Mouse (Mus musculus): ENCODE data around the gene Epgn. TPM values are rescaled to one million over a fixed set of nuclear protein-coding genes. Genes with fewer than 3 reads are reported as not detected.

Epgn gene
- under 1 TPM; 0.35 to 0.58 TPM for total RNA-seq (2021)
- long read RNA-seq, result 0 reads

DNA sequence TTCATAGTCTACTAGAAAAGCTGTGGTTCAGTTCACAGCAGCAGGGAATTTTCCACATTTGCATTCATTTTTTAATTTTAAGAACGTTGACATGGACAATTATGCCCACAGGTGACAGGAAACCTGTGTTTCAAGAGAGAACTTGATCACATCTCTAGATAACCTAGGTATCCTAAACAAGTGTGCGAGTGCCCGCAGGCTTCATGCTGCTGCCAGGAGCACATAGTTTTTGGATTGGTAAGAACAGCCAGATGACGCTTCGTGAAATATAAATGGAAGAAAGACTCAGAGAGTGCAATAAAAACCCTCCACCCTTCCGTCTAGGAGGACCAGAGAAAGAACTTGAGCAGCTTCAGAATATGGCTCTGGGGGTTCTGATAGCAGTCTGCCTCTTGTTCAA lies at the start of gene Epgn:
Gene Epgn, plus strand, starts transcription at position 301 of the 400 bp plus-strand sequence.
- no peak for DNase-seq (ENCODE audit: low spot score in 2 of 2)

DNA sequence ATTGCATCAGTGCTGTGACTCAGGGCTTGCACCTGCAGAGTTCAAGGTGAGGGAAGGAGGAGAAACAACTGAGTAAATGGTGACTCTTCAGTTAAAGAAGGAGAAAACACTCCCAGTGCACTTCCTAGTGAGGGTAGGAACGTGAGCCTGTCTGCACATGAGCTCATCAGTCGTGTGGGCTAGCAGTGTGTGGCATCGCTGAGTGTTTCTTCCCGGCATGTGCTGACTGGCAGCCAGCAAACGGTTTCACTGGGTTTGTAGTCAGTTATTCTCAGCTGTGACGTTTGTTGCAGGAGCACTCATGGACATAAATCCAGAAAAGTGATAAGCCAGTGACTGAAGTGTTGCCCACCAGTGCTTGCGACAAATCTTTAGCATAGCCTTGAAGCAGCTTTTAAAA lies 47.0 kb upstream of the Epgn start:
- DNase-seq (ENCODE audit: low spot score in 2 of 2), result peak in 1 of 2 experiments; percentile 42

- DNase-seq (ENCODE audit: low spot score in 2 of 2), result no peak
These were observed 39.7 kb upstream of the Epgn start for GRCm38 (mm10) chr5:90987605-90988004.

- no peak for DNase-seq (ENCODE audit: low spot score in 2 of 2)
These were observed 39.1 kb upstream of the Epgn start for GRCm38 (mm10) chr5:90988149-90988548.

DNA sequence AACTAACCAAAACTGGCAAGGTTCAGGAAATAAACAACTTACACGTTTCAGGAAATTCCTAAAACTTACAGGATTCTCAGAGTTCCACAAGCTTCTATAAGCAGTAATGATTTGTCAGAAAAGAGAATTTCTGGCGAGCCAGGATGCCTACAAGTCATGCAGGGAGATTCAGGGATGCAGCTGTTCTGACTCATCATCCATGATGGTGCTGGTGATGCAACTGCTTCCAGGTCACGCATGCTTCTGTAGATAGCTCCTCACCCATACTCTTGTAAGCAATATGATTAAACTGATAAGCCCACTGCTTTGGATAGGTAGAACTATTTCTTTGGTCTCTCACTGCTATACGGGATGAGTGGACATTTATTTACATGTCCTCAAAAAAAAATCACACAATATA lies 38.7 kb upstream of the Epgn start:
- DNase-seq (ENCODE audit: low spot score in 2 of 2), result no peak

GRCm38 (mm10) chr5:90999942-91000341 lies 27.3 kb upstream of the Epgn start:
- no peak for DNase-seq (ENCODE audit: low spot score in 2 of 2)

DNA sequence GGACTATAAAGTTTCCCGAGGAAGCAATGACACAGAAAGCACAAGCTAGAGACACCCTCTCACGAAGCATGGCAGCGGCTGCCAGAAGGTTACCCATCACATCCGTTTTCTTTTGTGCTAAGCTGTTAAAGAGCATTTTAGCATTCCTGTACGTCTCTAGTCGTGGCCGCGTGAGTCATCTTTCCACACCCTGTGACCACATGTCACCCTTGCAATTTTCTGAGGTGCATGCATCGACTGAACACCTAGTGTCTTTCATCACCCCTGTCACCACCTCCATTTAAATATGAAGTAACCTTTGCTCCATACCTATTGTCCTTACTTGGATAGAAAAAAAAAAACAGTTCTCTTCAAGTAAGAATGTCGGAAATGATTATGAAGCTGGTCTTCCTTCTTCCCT lies 12.0 kb upstream of the Epgn start:
- DNase-seq (ENCODE audit: low spot score in 2 of 2), result no peak

- no peak for DNase-seq (ENCODE audit: low spot score in 2 of 2)
These were observed 4.2 kb upstream of the Epgn start for GRCm38 (mm10) chr5:91023114-91023513.

- no peak for DNase-seq (ENCODE audit: low spot score in 2 of 2)
These were observed 576 bp downstream of the Epgn start for GRCm38 (mm10) chr5:91027840-91028239.

- peak in 1 of 2 experiments; percentile 3 for DNase-seq (ENCODE audit: low spot score in 2 of 2)
These were observed 3.4 kb downstream of the Epgn start for GRCm38 (mm10) chr5:91030629-91031028.

GRCm38 (mm10) chr5:91035341-91035740 lies 8.1 kb downstream of the Epgn start:
- DNase-seq (ENCODE audit: low spot score in 2 of 2), result no peak

DNA sequence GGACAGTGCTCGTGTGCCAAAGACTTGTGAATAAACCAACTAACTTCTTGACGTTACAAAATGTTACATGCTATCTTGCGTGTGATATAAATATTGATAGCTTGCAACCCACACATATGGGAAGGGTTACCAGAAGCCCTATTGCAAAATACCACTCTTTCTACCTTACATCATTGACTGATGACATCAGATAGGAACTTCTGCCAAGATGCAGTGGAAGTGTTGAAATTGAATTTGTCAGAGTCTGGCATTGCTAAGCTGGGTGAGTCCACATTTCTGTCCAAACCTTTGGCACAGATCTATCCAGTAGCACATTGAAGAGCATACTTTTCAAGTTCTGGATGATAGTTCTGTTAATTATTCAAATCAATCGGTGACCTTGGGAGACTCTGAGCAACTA lies 9.4 kb downstream of the Epgn start:
- DNase-seq (ENCODE audit: low spot score in 2 of 2), result no peak

- DNase-seq (ENCODE audit: low spot score in 2 of 2), result no peak
These were observed 10.5 kb downstream of the Epgn start for GRCm38 (mm10) chr5:91037756-91038155.

- no peak for DNase-seq (ENCODE audit: low spot score in 2 of 2)
These were observed 11.3 kb downstream of the Epgn start for GRCm38 (mm10) chr5:91038547-91038946.

- DNase-seq (ENCODE audit: low spot score in 2 of 2), result no peak
These were observed 11.7 kb downstream of the Epgn start for GRCm38 (mm10) chr5:91038963-91039362.

GRCm38 (mm10) chr5:91047987-91048386 lies 20.7 kb downstream of the Epgn start:
- DNase-seq (ENCODE audit: low spot score in 2 of 2), result no peak

- no peak for DNase-seq (ENCODE audit: low spot score in 2 of 2)
These were observed 21.1 kb downstream of the Epgn start for GRCm38 (mm10) chr5:91048397-91048796.

GRCm38 (mm10) chr5:91072340-91072739 lies 45.1 kb downstream of the Epgn start:
- peak; percentile 1 to 13 for DNase-seq (ENCODE audit: low spot score in 2 of 2)

DNA sequence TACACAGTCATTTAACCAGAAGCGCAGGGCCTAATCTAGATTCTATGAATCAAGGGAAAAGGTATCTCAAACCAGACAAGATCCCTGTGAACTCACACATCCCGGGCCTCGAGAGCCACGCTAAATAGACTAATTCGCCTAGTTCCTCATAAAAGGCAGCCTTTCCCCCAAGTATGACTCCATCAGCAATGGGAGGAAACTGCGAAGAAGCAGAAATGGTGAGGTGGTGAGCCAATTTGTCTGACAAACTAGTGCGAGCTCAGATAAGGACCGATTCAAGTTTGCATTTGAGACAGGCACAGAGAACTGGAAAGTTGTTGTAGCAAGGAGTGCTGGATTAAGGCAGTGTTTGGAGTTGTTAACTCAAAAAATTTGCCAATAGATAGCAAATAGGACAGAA lies 46.4 kb downstream of the Epgn start:
- DNase-seq (ENCODE audit: low spot score in 2 of 2), result no peak

DNA sequence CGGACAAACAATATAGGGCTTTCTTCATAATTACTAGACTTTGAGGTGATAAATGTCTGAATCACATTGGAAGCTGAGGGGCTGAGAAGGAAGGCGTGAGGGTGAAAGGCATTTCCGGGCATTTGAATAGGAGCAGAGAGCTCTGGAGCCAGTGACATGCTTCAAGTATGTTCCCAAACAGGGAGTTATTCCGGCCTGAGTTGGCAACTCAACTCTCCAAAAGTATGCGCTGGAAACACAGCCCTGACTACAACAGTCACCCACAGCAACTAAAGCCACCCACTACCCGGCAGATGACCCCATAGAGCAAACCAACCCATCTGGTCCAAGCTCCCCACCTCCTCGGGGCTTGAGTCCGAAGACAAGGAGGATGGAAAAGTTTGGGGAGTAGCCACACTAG lies 46.8 kb downstream of the Epgn start:
- DNase-seq (ENCODE audit: low spot score in 2 of 2), result no peak

DNA sequence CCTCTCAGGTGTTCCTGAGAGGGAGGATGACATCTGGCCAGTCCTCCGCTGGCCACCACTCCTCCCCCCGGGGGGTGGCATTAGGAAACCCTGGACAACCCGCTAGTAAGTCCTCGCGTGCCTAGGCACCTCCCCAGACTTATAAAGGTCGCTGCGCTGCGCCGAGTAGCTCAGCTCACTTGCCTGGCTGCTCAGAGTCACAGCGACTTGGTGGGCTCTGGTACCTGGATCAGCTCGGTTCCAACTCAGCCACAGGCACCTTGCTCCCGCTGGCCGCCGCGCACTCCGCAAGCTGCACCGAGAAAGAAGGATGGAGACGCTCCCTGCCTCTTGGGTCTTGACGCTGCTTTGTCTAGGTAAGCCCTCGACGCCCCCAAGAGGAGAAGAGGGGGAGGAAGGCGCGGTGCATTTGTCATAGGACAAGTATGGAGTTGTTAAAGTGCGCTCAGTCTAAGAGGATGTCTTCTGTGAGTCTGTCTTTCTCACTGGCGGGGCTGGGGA lies 47.2 kb downstream of the Epgn start, which contains the start of gene Ereg:
Gene Ereg, plus strand, starts transcription at position 173 of the 501 bp plus-strand sequence.
- DNase-seq (ENCODE audit: low spot score in 2 of 2), result no peak

- no peak for DNase-seq (ENCODE audit: low spot score in 2 of 2)
These were observed 47.8 kb downstream of the Epgn start for GRCm38 (mm10) chr5:91075021-91075420.

GRCm38 (mm10) chr5:91083016-91083415 lies 55.8 kb downstream of the Epgn start:
- DNase-seq (ENCODE audit: low spot score in 2 of 2), result no peak

All from layer of hippocampus, adult 18-20 months (tissue).